Mouse (Mus musculus) stomach, adult 2 months (tissue): ENCODE data around the gene Neurl1b. TPM values are rescaled to one million over a fixed set of nuclear protein-coding genes. Genes with fewer than 3 reads are reported as not detected.

Experiments
- polyA plus RNA-seq: library from polyadenylated mRNA; depleted of rRNA; stranded (reverse); fragments of >200 nt; gene quantifications from 2 replicates; pipeline ENCODE4 v1.2.3, GENCODE M21; 2012; rRNA removed

The Neurl1b gene
- 6.8 and 17.5 TPM in 2 replicates for polyA plus RNA-seq

DNA sequence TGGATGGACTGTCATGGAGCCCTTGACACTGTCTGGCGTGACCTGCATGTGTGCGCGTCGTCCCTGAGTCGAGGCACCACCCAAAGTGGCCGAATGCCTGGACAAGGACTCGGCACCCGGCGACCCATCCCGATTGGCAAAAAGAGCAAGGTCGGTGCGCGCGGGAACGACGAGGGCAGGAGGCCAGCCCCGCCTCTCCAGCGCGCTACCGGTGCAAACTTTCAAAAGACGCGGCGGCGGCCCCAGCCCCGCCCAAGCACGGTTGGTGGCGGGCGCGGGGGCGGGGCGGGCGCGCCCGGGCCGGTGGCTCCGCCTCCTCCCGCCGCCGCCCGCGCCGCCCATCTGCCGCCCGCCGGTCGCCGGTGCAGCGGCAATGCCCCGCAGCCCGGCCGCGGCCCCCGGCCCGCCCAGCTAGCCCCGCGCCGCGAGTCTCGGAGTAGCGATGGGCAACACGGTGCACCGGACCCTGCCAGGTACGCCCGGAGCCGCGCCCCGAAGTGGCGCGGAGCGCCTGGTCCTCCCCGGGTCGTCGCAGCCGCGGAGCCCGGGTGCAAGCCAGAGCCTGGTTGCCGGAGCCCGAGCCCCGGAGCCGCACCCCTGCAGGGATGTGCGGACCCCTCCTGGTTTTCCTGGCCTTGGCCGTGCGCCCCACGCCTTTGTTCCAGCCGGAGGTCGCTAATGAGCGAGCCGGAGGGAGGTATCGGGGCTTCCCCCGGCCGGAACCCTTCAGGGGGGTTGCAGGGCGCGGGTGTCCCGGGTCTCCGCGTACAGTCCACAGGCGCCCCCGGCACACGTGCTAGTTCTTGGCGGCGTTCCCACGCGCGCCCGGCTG lies at the start of gene Neurl1b:
TSS of gene Neurl1b (plus strand) at position 307 of the 832 bp plus-strand sequence.

Other genes starting within 250 kb of the Neurl1b start
- gene Pdia2, start 215.7 kb upstream of the Neurl1b start, polyA plus RNA-seq = 91.3 and 169 TPM in 2 replicates
- gene Rgs11, start 211.9 kb upstream of the Neurl1b start, polyA plus RNA-seq = 58.1 and 61.3 TPM in 2 replicates
- gene Arhgdig, start 207.0 kb upstream of the Neurl1b start, polyA plus RNA-seq = 69.9 and 87.1 TPM in 2 replicates
- gene Fam234a, start 170.6 kb upstream of the Neurl1b start, polyA plus RNA-seq = 70.3 and 81.2 TPM in 2 replicates
- gene Luc7l, start 161.9 kb upstream of the Neurl1b start, polyA plus RNA-seq = 6.8 and 6.9 TPM in 2 replicates
- gene Ergic1, start 146.7 kb downstream of the Neurl1b start, polyA plus RNA-seq = 66.1 and 80.0 TPM in 2 replicates
- gene Dusp1, start 147.3 kb downstream of the Neurl1b start, polyA plus RNA-seq = 23.9 and 44.9 TPM in 2 replicates
- 111 and 120 TPM in 2 replicates for gene Atp6v0e, start 248.4 kb downstream of the Neurl1b start, polyA plus RNA-seq